Mouse (Mus musculus) heart, embryonic 10.5 days (tissue): ENCODE data around the gene Gm14410. TPM values are rescaled to one million over a fixed set of nuclear protein-coding genes. Genes with fewer than 3 reads are reported as not detected.
"Not testable (repeated sequence)": the region's sequence is repeated elsewhere in the genome, so short reads cannot be mapped to it uniquely, and the experiment has no call there.

Experiments
- DNase-seq: peaks from one replicate; pipeline ENCODE4 v3.0.0-alpha.2; 2017; ENCODE audit warnings: low spot score
- H3K27ac ChIP-seq: fragments of 300-500 bp; sonication (generic); 2 replicates; pipeline ENCODE4 v1.5.1; 2016; ENCODE audit warnings: mild to moderate bottlenecking
- H3K27me3 ChIP-seq: fragments of 300-500 bp; sonication (generic); 2 replicates; pipeline ENCODE4 v1.6.1; 2016; ENCODE audit warnings: mild to moderate bottlenecking; ENCODE audit not compliant: poor library complexity, insufficient read depth, severe bottlenecking
- H3K36me3 ChIP-seq: fragments of 300-500 bp; sonication (generic); 2 replicates; pipeline ENCODE4 v1.6.1; 2016; ENCODE audit warnings: mild to moderate bottlenecking, moderate library complexity
- H3K4me1 ChIP-seq: fragments of 300-500 bp; sonication (generic); 2 replicates; pipeline ENCODE4 v1.6.1; 2016; ENCODE audit warnings: mild to moderate bottlenecking
- H3K4me3 ChIP-seq: fragments of 300-500 bp; sonication (generic); 2 replicates; pipeline ENCODE4 v1.5.1; 2016; ENCODE audit warnings: mild to moderate bottlenecking, moderate library complexity
- H3K9me3 ChIP-seq: fragments of 300-500 bp; sonication (generic); 2 replicates; pipeline ENCODE4 v1.6.1; 2016; ENCODE audit warnings: mild to moderate bottlenecking, moderate library complexity
- WGBS: fragments of 180-500 bp; shearing (Covaris S2); methylation state at CpG from one replicate; pipeline ENCODE4 v1.1.7; 2016; 5-methylcytosine and 5-hydroxymethylcytosine counted together
- polyA plus RNA-seq: library from polyadenylated mRNA; unstranded; fragments of >200 nt; fragmentation: Nextera tagmentation; extraction: Ambion mirVana; gene quantifications from 2 replicates; pipeline ENCODE4 v1.2.1, GENCODE M21; 2016

Gene Gm14410
- 16.0 and 29.4 TPM in 2 replicates for polyA plus RNA-seq

GRCm38 (mm10) chr2:177206341-177206740, at the start of gene Gm14410:
Gene Gm14410 (minus strand): TSS chr2:177206421.
- H3K27me3 ChIP-seq, H3K36me3 ChIP-seq, H3K9me3 ChIP-seq, H3K4me1 ChIP-seq, H3K27ac ChIP-seq, DNase-seq: not testable (repeated sequence)
- H3K4me3 ChIP-seq = peak within 1 kb of the TSS; percentile 49
- 0% methylated on average over 6 of the region's 6 CpGs for WGBS

DNA sequence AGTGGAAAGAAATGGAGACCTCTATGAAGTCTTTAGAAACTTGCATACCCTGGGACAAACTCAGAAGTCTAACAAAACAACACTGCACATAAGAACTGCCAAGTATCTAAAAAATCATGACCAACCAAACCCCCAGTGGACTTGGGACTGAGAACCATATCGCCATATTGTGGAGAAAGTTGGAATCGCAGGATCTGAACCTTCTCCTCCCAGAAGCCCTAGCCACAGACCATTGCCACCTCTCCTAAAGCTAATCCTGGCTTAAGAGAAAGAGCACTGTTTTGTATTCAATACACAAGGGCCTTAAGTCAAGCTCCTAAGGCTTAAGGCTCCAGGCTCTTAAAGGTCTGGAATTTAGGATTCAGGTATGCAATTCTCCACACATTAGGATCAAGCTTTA, 41.2 kb upstream of the Gm14410 start:
- H3K4me3 ChIP-seq, H3K27me3 ChIP-seq, DNase-seq, H3K27ac ChIP-seq, H3K36me3 ChIP-seq, H3K9me3 ChIP-seq, H3K4me1 ChIP-seq: not testable (repeated sequence)
- WGBS = 75% methylated on average over 2 of the region's 2 CpGs

DNA sequence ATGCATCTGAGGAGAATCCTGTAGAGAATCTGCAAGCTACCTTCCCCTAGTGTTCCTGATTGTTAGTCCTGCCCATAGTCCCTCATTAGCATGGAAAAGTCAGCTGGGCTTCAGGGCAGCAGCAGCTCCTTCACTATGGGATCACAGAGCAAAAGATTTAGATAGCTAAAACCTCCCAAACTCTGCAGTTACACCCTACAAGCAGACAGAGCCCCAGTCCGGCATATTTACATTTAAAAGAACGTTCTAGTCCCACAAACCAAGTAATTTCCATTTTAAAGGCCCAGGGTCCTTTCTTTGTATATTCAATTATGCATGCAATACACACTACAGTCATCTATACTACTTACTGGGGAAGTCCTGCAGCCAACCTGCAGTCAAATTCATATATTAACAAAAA, 24.2 kb upstream of the Gm14410 start:
- not testable (repeated sequence) for DNase-seq, H3K4me1 ChIP-seq, H3K27me3 ChIP-seq, H3K27ac ChIP-seq, H3K36me3 ChIP-seq, H3K9me3 ChIP-seq, H3K4me3 ChIP-seq
- WGBS = 71% methylated on average over 2 of the region's 2 CpGs

GRCm38 (mm10) chr2:177172749-177173148, 33.5 kb downstream of the Gm14410 start:
- WGBS = 78% methylated on average over 5 of the region's 5 CpGs
- H3K27me3 ChIP-seq, H3K36me3 ChIP-seq, H3K27ac ChIP-seq, H3K4me3 ChIP-seq, DNase-seq, H3K9me3 ChIP-seq, H3K4me1 ChIP-seq: not testable (repeated sequence)

Other genes starting within 250 kb of the Gm14410 start
- 10.0 and 15.4 TPM in 2 replicates for gene Gm14419, start 205.5 kb downstream of the Gm14410 start, polyA plus RNA-seq
- 0.23 TPM in 1 of 2 replicates, not detected in the other for gene Gm14401, start 132.1 kb downstream of the Gm14410 start, polyA plus RNA-seq
- gene Gm14409, start 60.6 kb upstream of the Gm14410 start, polyA plus RNA-seq = not detected in 2 replicates
- 0.23 and 0.54 TPM in 2 replicates for gene Gm14412, start 117.9 kb upstream of the Gm14410 start, polyA plus RNA-seq
- gene Gm14418, start 191.9 kb upstream of the Gm14410 start, polyA plus RNA-seq = 8.4 and 8.7 TPM in 2 replicates